Mouse (Mus musculus) E14TG2a.4 (cell line): ENCODE results near the gene Selenbp1.
"Not testable (repeated sequence)": the region's sequence is repeated elsewhere in the genome, so short reads cannot be mapped to it uniquely, and the experiment has no call there.

Experiments used
- H3K27me3 ChIP-seq: 2 replicates; pipeline ENCODE4 v1.6.1; 2014; ENCODE audit warnings: low read length, control low read depth; ENCODE audit not compliant: insufficient read depth
- H3K36me3 ChIP-seq: 2 replicates; pipeline ENCODE4 v1.6.1; 2014; ENCODE audit warnings: low read length, control low read depth; ENCODE audit not compliant: insufficient read depth
- H3K4me1 ChIP-seq: replicated peaks from 2 replicates; pipeline ENCODE4 v1.6.1; 2014; ENCODE audit warnings: low read depth, low read length, control low read depth
- H3K4me3 ChIP-seq: replicated peaks from 2 replicates; pipeline ENCODE4 v1.5.1; 2014; ENCODE audit warnings: mild to moderate bottlenecking, low read length
- H3K9me3 ChIP-seq: 2 replicates; pipeline ENCODE4 v1.6.1; 2014; ENCODE audit warnings: low read length, control low read depth
- CTCF ChIP-seq: conservative IDR thresholded peaks from 2 replicates; pipeline ENCODE4 v1.5.1; 2014; ENCODE audit warnings: low read length
- NANOG ChIP-seq: IDR thresholded peaks from 2 replicates; pipeline ENCODE4 v1.6.1; 2014; ENCODE audit warnings: borderline replicate concordance, low read length, mixed read lengths
- POU5F1 ChIP-seq: IDR thresholded peaks from 2 replicates; pipeline ENCODE4 v1.6.1; 2014; ENCODE audit warnings: low read length, borderline replicate concordance

The Selenbp1 gene

GRCm38 (mm10) chr3:94932279-94932678 lies 577 bp upstream of the Selenbp1 start:
- not testable (repeated sequence) for H3K9me3 ChIP-seq, H3K27me3 ChIP-seq, H3K4me3 ChIP-seq, H3K36me3 ChIP-seq
- peaks cover 13% of the 10 kb centered on the region for H3K4me1 ChIP-seq

GRCm38 (mm10) chr3:94933604-94934003 lies 748 bp downstream of the Selenbp1 start:
- not testable (repeated sequence) for H3K27me3 ChIP-seq, H3K36me3 ChIP-seq, H3K9me3 ChIP-seq, H3K4me3 ChIP-seq
- peaks cover 13% of the 10 kb centered on the region for H3K4me1 ChIP-seq

- H3K9me3 ChIP-seq, H3K4me3 ChIP-seq, H3K36me3 ChIP-seq, H3K27me3 ChIP-seq: not testable (repeated sequence)
- H3K4me1 ChIP-seq = peaks cover 13% of the 10 kb centered on the region
These were observed 1.7 kb downstream of the Selenbp1 start for GRCm38 (mm10) chr3:94934564-94934963.

- H3K4me1 ChIP-seq = peaks cover 13% of the 10 kb centered on the region
- H3K36me3 ChIP-seq, H3K4me3 ChIP-seq, H3K9me3 ChIP-seq, H3K27me3 ChIP-seq: not testable (repeated sequence)
These were observed 2.5 kb downstream of the Selenbp1 start for GRCm38 (mm10) chr3:94935332-94935731.

GRCm38 (mm10) chr3:94936147-94936546 lies 3.3 kb downstream of the Selenbp1 start:
- H3K36me3 ChIP-seq, H3K4me3 ChIP-seq, H3K9me3 ChIP-seq, H3K27me3 ChIP-seq: not testable (repeated sequence)
- peaks cover 10% of the 10 kb centered on the region for H3K4me1 ChIP-seq

GRCm38 (mm10) chr3:94937194-94937593 lies 4.3 kb downstream of the Selenbp1 start:
- not testable (repeated sequence) for H3K36me3 ChIP-seq, H3K9me3 ChIP-seq, H3K4me3 ChIP-seq, H3K27me3 ChIP-seq
- H3K4me1 ChIP-seq = peaks cover 10% of the 10 kb centered on the region

GRCm38 (mm10) chr3:94940033-94940432 lies 7.2 kb downstream of the Selenbp1 start:
- H3K4me3 ChIP-seq, H3K9me3 ChIP-seq, H3K36me3 ChIP-seq, H3K4me1 ChIP-seq, H3K27me3 ChIP-seq: not testable (repeated sequence)

- H3K4me3 ChIP-seq, H3K4me1 ChIP-seq, H3K9me3 ChIP-seq, H3K36me3 ChIP-seq, H3K27me3 ChIP-seq: not testable (repeated sequence)
These were observed 9.5 kb downstream of the Selenbp1 start for GRCm38 (mm10) chr3:94942211-94942967.

GRCm38 (mm10) chr3:94943706-94944105 lies 10.8 kb downstream of the Selenbp1 start:
- H3K9me3 ChIP-seq, H3K36me3 ChIP-seq, H3K4me3 ChIP-seq, H3K27me3 ChIP-seq, H3K4me1 ChIP-seq: not testable (repeated sequence)
- TF ChIP-seq CTCF = peak; percentile 61

- Histone ChIP-seq H3K9me3 (no peaks in the 10 kb centered on the region), H3K4me3 (no peak overlapping the region), H3K4me1 (peaks cover 12% of the 10 kb centered on the region), H3K27me3 (no peaks in the 10 kb centered on the region), H3K36me3 (no peaks in the 10 kb centered on the region)
- TF ChIP-seq POU5F1 (no peak), CTCF (peak; percentile 52)
These were observed 15.3 kb downstream of the Selenbp1 start for GRCm38 (mm10) chr3:94948066-94948614.

GRCm38 (mm10) chr3:94949645-94950044 lies 16.8 kb downstream of the Selenbp1 start:
- H3K4me3 ChIP-seq = no peak overlapping the region
- H3K27me3 ChIP-seq = no peaks in the 10 kb centered on the region
- peaks cover 18% of the 10 kb centered on the region for H3K4me1 ChIP-seq
- TF ChIP-seq CTCF (no peak), POU5F1 (no peak), NANOG (no peak)
- H3K36me3 ChIP-seq = no peaks in the 10 kb centered on the region
- no peaks in the 10 kb centered on the region for H3K9me3 ChIP-seq
